Mouse (Mus musculus): ENCODE measurements around the gene Dapk3. TPM values are rescaled to one million over a fixed set of nuclear protein-coding genes. Genes with fewer than 3 reads are reported as not detected.

Gene Dapk3
- polyA plus RNA-seq, 1 experiment from 2014 or later = 61.7 TPM

DNA sequence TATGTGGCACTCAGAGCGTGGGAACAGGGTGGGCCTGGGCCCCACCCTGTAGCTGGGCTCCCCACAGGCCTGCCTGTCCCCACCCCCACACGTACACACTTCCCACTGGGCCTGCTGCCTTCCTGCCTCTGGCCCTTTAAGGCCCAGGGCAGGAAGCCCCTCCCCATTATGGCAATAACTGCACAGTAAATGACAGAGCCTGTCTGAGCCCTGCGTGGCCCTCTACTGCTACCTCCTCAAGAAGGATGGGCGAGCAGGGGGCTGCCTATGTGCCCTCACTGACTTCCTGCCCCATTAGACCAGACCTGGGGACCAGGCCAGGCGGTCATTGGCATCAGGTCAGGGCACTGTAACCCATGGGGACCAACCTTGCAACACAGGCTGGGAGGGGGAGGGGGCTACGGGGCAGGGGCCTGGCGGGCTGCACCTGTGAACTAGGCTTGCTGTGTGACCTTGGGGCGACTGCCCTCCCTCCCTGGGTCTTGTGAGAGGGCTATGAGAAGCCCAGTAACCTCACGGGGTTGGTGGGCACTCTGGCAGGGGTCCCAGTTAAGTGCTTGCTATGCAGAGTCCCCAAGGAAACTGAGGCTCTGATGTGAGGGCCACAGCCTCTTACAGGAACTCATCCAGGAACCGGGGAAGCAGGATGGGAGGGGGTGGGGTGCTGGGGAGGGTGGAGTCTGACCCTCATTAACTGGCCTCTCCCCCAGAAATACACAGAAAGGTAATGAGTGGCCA, 41.9 kb upstream of the Dapk3 start:
- Histone ChIP-seq H3K36me3 (peaks cover 26% of the 10 kb centered on the region), H3K4me2 (peak overlapping the region; percentile 96), H3K4me3 (peak overlapping the region; percentile 4; the same call in 1 of the 2 replicates), H3K9ac (peak overlapping the region; percentile 93; the same call in 1 of the 2 replicates), H3K27ac (peak overlapping the region; percentile 40), H3K4me1 (replicated peaks) (peaks cover 59% of the 10 kb centered on the region), H3K9me3 (no peaks in the 10 kb centered on the region), H3K27me3 (peaks cover under 1% of the 10 kb centered on the region; the same call in 1 of the 2 replicates)
- 67% methylated on average over 10 of the region's 10 CpGs for WGBS
- no peak for ATAC-seq (ENCODE audit: low FRiP score)

GRCm38 (mm10) chr10:81141455-81142210, 41.2 kb upstream of the Dapk3 start:
- 0 out of 2 replicates have a peak overlapping the region, but pooled peaks have one; percentile 8 for H3K27ac ChIP-seq
- H3K27me3 ChIP-seq = no peaks in the 10 kb centered on the region
- H3K36me3 ChIP-seq = peaks cover 33% of the 10 kb centered on the region
- WGBS = 79% methylated on average over 7 of the region's 7 CpGs
- H3K4me2 ChIP-seq = no peak overlapping the region
- H3K4me1 ChIP-seq (replicated peaks) = peaks cover 60% of the 10 kb centered on the region
- H3K9ac ChIP-seq = peak overlapping the region; percentile 93; the same call in 1 of the 2 replicates
- no peaks in the 10 kb centered on the region for H3K9me3 ChIP-seq
- H3K4me3 ChIP-seq = no peak overlapping the region
- no peak for ATAC-seq (ENCODE audit: low FRiP score)

DNA sequence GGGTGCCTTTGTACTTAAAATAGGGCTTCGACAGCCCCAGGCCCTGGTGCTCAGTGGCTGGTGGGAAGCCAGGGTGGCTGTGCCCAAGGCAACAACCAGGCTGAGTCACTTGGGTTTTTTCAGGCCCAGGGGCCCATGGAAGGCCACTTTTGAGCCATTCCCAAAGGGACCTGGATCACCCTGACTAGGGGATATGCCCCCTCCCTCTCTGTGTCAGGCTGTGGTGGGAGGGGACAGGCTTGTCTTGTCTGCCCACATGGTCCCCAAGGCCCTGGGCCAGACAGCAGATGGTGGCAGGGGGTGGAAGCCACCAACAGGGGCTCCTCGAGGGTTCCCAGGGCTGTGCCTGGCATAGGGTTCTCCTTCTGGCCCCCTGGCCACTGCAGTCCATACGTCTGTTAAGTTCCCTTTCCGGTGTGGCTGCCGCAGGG, 40.2 kb upstream of the Dapk3 start:
- H3K4me2 ChIP-seq = no peak overlapping the region
- H3K27ac ChIP-seq = peak overlapping the region; percentile 44
- no peaks in the 10 kb centered on the region for H3K27me3 ChIP-seq
- no peak for ATAC-seq (ENCODE audit: low FRiP score)
- H3K4me3 ChIP-seq = no peak overlapping the region
- peaks cover 62% of the 10 kb centered on the region for H3K4me1 ChIP-seq (replicated peaks)
- peaks cover 43% of the 10 kb centered on the region for H3K36me3 ChIP-seq
- H3K9ac ChIP-seq = peak overlapping the region; percentile 93
- 35% methylated on average over 5 of the region's 5 CpGs for WGBS
- H3K9me3 ChIP-seq = no peaks in the 10 kb centered on the region

DNA sequence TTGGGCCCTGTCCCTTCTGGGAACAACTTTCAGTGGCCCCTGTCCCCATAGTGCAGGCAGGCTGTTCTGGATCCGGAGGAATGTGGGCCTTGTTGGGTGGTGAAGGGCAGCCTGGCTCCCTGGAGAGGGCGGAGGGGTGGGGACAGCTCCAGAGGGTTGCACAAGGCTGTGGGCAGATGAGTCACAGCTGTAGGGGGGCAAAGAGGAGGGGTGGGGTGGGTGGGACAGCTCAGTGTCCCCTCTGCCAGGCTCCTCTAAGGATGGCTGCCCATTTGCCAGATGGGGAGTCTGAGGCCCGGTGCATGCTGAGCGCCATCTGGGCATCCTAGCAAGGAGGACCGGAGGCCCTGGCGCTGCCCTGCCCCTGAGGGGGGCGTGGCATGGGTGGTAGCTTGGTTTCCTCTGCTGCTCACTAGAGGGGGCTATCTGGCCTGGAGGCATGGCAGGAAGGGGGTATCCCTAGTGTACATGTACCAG, 39.6 kb upstream of the Dapk3 start:
- no peaks in the 10 kb centered on the region for H3K9me3 ChIP-seq
- H3K4me2 ChIP-seq = no peak overlapping the region
- ATAC-seq (ENCODE audit: low FRiP score) = no peak
- peak overlapping the region; percentile 49 for H3K9ac ChIP-seq
- H3K27ac ChIP-seq = peak overlapping the region; percentile 44; the same call in 1 of the 2 replicates
- WGBS = 91% methylated on average over 7 of the region's 7 CpGs
- no peak overlapping the region for H3K4me3 ChIP-seq
- H3K27me3 ChIP-seq = no peaks in the 10 kb centered on the region
- peaks cover 60% of the 10 kb centered on the region for H3K4me1 ChIP-seq (replicated peaks)
- H3K36me3 ChIP-seq = peaks cover 49% of the 10 kb centered on the region

DNA sequence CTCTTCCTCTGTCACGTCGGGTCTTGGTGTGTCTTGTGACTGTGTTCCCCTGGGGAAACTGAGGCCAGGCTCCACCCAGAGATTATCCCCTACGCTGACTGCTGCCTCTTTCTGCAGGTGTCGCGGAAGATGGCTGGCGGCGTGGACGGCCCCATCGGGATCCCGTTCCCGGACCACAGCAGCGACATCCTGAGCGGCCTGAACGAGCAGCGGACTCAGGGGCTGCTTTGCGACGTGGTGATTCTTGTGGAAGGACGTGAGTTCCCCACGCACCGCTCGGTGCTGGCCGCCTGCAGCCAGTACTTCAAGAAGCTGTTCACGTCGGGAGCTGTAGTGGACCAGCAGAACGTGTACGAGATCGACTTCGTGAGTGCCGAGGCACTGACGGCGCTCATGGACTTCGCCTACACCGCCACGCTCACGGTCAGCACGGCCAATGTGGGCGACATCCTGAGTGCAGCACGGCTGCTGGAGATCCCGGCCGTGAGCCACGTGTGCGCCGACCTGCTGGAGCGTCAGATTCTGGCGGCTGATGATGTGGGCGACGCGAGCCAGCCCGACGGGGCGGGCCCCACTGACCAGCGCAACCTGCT, 38.9 kb upstream of the Dapk3 start:
- no peak overlapping the region for H3K27ac ChIP-seq
- H3K9ac ChIP-seq = no peak overlapping the region
- no peaks in the 10 kb centered on the region for H3K27me3 ChIP-seq
- ATAC-seq (ENCODE audit: low FRiP score) = no peak
- peaks cover 57% of the 10 kb centered on the region for H3K36me3 ChIP-seq
- 96% methylated on average over 52 of the region's 52 CpGs for WGBS
- H3K4me2 ChIP-seq = no peak overlapping the region
- peaks cover 52% of the 10 kb centered on the region for H3K4me1 ChIP-seq (replicated peaks)
- H3K9me3 ChIP-seq = no peaks in the 10 kb centered on the region
- H3K4me3 ChIP-seq = no peak overlapping the region

DNA sequence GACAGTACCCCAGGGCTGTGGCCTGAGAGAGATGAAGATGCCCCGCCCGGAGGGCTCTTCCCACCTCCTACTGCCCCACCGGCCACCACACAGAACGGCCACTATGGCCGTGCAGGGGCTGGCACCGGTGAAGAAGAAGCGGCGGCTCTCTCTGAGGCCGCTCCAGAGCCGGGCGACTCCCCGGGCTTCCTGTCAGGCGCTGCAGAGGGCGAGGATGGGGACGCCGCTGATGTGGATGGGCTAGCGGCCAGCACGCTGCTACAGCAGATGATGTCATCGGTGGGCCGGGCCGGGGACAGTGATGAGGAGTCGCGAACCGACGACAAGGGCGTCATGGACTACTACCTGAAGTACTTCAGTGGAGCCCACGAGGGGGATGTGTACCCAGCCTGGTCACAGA, 38.1 kb upstream of the Dapk3 start:
- H3K4me2 ChIP-seq = no peak overlapping the region
- H3K4me1 ChIP-seq (replicated peaks) = peaks cover 45% of the 10 kb centered on the region
- WGBS = 94% methylated on average over 27 of the region's 27 CpGs
- H3K4me3 ChIP-seq = no peak overlapping the region
- no peak overlapping the region for H3K9ac ChIP-seq
- no peaks in the 10 kb centered on the region for H3K27me3 ChIP-seq
- H3K9me3 ChIP-seq = no peaks in the 10 kb centered on the region
- H3K27ac ChIP-seq = no peak overlapping the region
- no peak for ATAC-seq (ENCODE audit: low FRiP score)
- peaks cover 64% of the 10 kb centered on the region for H3K36me3 ChIP-seq

DNA sequence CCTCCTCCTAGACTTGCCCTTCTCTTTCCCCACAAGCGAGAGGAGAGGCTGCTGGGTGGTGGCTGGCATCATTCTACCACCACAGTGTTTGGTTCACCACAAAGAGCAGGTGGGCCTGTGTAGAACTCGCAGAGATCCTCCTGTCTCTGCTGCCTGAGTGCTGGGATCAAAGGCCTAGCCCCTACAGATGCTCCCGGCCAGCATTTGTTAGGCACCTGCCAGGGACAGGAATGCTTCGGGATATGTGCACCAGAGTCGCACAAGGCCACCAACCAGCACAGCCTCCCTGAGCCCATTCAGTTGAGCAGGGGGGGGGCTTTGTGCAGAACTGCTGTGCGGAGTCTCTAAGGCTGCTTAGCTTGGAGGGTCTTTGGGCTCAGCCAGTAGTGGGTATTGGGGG, 37.5 kb upstream of the Dapk3 start:
- no peak overlapping the region for H3K27ac ChIP-seq
- peaks cover 39% of the 10 kb centered on the region for H3K4me1 ChIP-seq (replicated peaks)
- no peak overlapping the region for H3K4me2 ChIP-seq
- no peak overlapping the region for H3K9ac ChIP-seq
- no peaks in the 10 kb centered on the region for H3K27me3 ChIP-seq
- 93% methylated on average over 6 of the region's 6 CpGs for WGBS
- H3K36me3 ChIP-seq = peaks cover 70% of the 10 kb centered on the region
- ATAC-seq (ENCODE audit: low FRiP score) = no peak
- no peaks in the 10 kb centered on the region for H3K9me3 ChIP-seq
- H3K4me3 ChIP-seq = no peak overlapping the region

DNA sequence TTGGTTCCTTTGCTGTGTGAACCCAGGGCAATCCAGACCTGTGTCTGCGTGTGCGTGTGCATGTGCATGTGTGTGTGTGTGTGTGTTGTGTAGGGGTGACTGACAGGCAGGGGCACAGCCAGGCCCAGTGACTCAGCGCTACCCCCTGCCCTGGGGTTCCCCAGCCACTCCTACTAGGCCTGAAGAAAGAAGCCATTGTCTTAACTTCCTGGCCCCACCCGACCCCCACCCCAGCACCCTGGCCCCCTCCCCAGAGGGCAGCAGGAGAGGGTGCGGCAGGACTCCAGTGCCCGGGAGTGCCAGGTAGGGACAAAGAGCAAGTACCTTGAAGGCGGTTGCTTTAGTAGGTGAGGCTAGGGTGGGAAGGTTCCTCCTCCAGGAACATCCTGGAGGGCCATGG, 37.0 kb upstream of the Dapk3 start:
- Histone ChIP-seq H3K4me1 (replicated peaks) (peaks cover 34% of the 10 kb centered on the region), H3K27ac (no peak overlapping the region), H3K27me3 (no peaks in the 10 kb centered on the region), H3K4me2 (no peak overlapping the region), H3K4me3 (no peak overlapping the region), H3K9ac (no peak overlapping the region), H3K36me3 (peaks cover 74% of the 10 kb centered on the region), H3K9me3 (no peaks in the 10 kb centered on the region)
- no peak for ATAC-seq (ENCODE audit: low FRiP score)
- WGBS = 91% methylated on average over 7 of the region's 7 CpGs

GRCm38 (mm10) chr10:81146296-81146695, 36.5 kb upstream of the Dapk3 start:
- ATAC-seq (ENCODE audit: low FRiP score) = no peak
- no peak overlapping the region for H3K4me2 ChIP-seq
- 92% methylated on average over 4 of the region's 4 CpGs for WGBS
- H3K4me1 ChIP-seq (replicated peaks) = peaks cover 29% of the 10 kb centered on the region
- H3K9me3 ChIP-seq = no peaks in the 10 kb centered on the region
- no peak overlapping the region for H3K4me3 ChIP-seq
- H3K27ac ChIP-seq = no peak overlapping the region
- no peak overlapping the region for H3K9ac ChIP-seq
- H3K36me3 ChIP-seq = peaks cover 74% of the 10 kb centered on the region
- H3K27me3 ChIP-seq = no peaks in the 10 kb centered on the region

DNA sequence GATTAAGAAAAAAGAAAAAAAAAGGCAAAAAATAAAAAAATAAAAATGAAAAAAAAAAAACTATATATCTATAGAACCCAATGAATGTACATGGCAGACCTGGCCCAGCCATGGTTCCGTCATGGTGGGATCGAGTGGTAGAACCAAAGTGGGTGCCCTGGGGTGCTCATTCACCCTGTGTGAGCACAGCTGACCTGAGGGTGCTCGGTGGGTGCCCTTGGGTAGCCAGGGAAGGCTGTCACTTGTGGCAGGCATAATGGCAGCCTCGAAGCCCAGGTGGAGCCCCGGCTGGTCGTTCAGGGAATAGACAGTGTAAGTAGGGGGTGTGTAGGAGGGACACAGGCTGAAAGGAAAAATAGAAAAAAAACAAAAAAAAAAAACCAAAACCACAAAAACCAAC, 31.5 kb upstream of the Dapk3 start:
- 71% methylated on average over 6 of the region's 6 CpGs for WGBS
- peaks cover 5% of the 10 kb centered on the region; the same call in 1 of the 2 replicates for H3K4me1 ChIP-seq (replicated peaks)
- no peak overlapping the region for H3K4me3 ChIP-seq
- H3K4me2 ChIP-seq = no peak overlapping the region
- no peak overlapping the region for H3K9ac ChIP-seq
- no peak overlapping the region for H3K27ac ChIP-seq
- no peaks in the 10 kb centered on the region for H3K9me3 ChIP-seq
- peaks cover 86% of the 10 kb centered on the region for H3K36me3 ChIP-seq
- no peaks in the 10 kb centered on the region for H3K27me3 ChIP-seq
- ATAC-seq (ENCODE audit: low FRiP score) = no peak

GRCm38 (mm10) chr10:81152609-81153008, 30.2 kb upstream of the Dapk3 start:
- WGBS = 79% methylated on average over 12 of the region's 12 CpGs
- Histone ChIP-seq H3K36me3 (peaks cover 86% of the 10 kb centered on the region), H3K4me3 (no peak overlapping the region), H3K9me3 (no peaks in the 10 kb centered on the region), H3K9ac (no peak overlapping the region), H3K4me2 (no peak overlapping the region), H3K27me3 (no peaks in the 10 kb centered on the region), H3K4me1 (replicated peaks) (no peaks in the 10 kb centered on the region), H3K27ac (peak overlapping the region; percentile 55)
- no peak for ATAC-seq (ENCODE audit: low FRiP score)

DNA sequence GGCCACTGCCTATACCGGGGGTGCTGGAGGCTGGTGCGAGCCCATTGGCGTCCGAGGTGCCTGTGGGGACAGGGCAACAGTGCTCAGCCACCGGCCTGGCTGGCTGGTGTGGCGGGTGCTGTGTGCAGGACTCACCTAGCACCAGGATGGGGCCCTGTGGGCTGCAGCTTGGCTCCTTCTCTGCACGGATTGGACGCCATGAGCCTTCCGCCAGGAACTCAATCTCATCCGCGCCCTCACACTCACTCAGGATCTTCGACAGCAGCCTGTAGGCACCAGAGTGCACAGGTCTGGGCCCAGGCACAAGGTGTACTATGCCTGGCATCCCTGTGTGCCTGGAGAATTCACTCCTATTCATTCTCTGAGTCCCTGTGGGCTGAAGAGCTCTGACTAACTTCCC, 28.5 kb upstream of the Dapk3 start:
- H3K4me1 ChIP-seq (replicated peaks) = no peaks in the 10 kb centered on the region
- H3K27me3 ChIP-seq = no peaks in the 10 kb centered on the region
- no peak overlapping the region for H3K27ac ChIP-seq
- 93% methylated on average over 12 of the region's 12 CpGs for WGBS
- no peaks in the 10 kb centered on the region for H3K9me3 ChIP-seq
- H3K4me2 ChIP-seq = no peak overlapping the region
- H3K9ac ChIP-seq = no peak overlapping the region
- ATAC-seq (ENCODE audit: low FRiP score) = no peak
- H3K36me3 ChIP-seq = peaks cover 86% of the 10 kb centered on the region
- H3K4me3 ChIP-seq = no peak overlapping the region
